Mouse (Mus musculus) lung, postnatal 14 days (tissue): ENCODE data around the gene Rhox1.
A peak's percentile ranks its signal among the peaks of the same experiment; 100 is the strongest.
"Not testable (repeated sequence)": the region's sequence is repeated elsewhere in the genome, so short reads cannot be mapped to it uniquely, and the experiment has no call there.

Source experiments
- DNase-seq: peaks from one replicate; pipeline ENCODE4 v3.0.0; 2021

Gene Rhox1

GRCm38 (mm10) chrX:37222158-37222557, at the start of gene Rhox1:
TSS of gene Rhox1 (minus strand) at chrX:37222258.
- DNase-seq = not testable (repeated sequence)

GRCm38 (mm10) chrX:37265038-37265437, 43.0 kb upstream of the Rhox1 start, which contains the start of gene Rhox4a:
TSS of gene Rhox4a (plus strand) at chrX:37265338.
- not testable (repeated sequence) for DNase-seq

- not testable (repeated sequence) for DNase-seq
These were observed 27.6 kb upstream of the Rhox1 start, which contains the start of gene Rhox3a for GRCm38 (mm10) chrX:37249619-37250018. TSS of gene Rhox3a (plus strand) at chrX:37249919.

DNA sequence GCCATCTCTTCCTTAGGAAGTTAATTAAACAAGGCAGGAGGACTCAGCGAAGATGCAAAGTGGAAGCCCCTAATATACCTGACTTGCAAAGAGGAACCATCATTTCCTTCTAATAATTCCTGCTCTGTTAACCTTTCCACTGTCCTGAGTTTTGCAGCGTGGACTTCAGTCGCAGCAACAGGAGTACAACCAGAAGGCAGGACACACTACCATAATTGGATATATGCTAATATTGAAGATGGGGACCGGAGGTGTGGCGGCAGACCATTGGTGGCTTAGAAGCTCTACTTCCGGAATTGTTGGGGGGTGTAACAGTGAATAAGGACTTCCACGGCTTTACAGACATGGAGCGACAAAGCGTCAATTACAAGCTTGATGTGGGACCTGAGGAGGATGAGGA, 22.6 kb upstream of the Rhox1 start, which contains the start of gene Rhox2a:
Gene Rhox2a (plus strand): TSS at position 301 of the 400 bp plus-strand sequence.
- not testable (repeated sequence) for DNase-seq

- no peak for DNase-seq
These were observed 11.1 kb downstream of the Rhox1 start, which contains the start of gene Gm9 for GRCm38 (mm10) chrX:37210941-37211340. TSS of gene Gm9 (minus strand) at chrX:37211041.

DNA sequence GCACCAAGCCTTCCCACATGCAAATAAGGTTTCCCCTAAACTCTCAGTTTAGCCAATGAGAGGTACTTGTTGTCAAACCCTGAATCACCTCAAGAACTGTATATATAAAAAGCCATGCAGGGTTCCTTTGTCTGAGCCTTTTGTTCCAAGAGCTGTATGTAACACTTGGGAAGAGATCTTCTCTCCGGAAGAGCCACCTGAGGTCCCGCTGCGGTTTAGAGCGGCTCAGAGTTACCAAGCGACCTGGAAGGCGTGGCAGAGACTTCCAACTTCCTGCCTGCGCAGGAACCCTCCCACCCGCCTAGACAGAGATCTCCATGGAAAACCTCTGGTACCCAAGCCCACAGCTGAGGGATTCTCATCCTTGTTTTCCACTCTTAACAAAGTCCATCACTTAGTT, 23.4 kb downstream of the Rhox1 start:
- DNase-seq = no peak

DNA sequence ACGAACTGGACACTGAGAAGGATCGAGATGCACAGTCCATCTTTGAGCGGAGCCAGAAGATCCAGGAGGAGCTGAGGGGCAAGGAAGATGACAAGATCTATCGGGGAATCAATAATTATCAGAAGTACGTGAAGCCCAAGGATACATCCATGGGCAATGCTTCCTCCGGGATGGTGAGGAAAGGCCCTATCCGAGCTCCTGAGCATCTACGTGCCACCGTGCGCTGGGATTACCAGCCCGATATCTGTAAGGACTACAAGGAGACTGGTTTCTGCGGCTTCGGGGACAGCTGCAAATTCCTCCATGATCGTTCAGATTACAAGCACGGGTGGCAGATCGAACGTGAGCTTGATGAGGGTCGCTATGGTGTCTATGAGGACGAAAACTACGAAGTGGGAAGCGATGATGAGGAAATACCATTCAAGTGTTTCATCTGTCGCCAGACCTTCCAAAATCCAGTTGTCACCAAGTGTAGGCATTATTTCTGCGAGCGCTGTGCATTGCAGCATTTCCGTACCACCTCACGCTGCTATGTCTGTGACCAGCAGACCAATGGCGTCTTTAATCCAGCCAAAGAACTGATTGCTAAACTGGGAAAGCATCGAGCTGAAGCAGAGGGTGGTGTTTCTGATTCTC, 30.2 kb downstream of the Rhox1 start:
- DNase-seq = no peak

DNA sequence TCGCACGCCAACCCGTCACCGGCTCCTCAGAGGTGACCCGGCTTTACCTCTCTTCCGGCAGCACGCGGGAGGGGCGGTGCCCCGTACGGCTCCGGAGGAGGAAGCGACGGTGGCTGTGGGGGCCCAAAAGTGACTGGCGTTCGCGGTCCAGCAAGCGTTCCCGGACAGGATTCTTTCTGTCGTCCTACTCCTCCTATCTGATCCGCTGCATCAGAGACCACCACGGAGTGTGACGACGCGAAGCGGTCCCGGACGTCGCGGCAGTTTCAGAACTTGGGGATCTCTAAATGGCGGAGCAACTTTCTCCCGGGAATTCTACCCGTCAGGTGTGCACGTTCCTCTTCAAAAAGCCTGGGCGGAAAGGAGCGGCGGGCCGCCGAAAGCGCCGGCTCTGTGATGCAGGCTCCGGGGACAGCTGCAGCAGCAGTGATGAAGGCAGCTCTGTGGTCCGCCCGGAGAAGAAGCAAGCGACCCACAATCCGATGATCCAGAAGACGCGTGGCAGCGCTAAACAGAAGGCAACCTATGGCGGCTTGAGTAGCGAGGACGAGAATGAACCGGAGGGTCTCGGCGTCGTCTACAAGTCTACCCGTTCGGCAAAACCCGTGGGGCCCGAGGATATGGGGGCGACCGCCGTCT, 30.8 kb downstream of the Rhox1 start, which contains the start of the genes Ndufa1 and Rnf113a1:
Gene Ndufa1 (minus strand): TSS at position 59 of the 639 bp plus-strand sequence.
Gene Rnf113a1 (plus strand): TSS at position 141 of the 639 bp plus-strand sequence.
- DNase-seq = peak; percentile 78

GRCm38 (mm10) chrX:37190755-37191104, 31.3 kb downstream of the Rhox1 start:
- DNase-seq = no peak

GRCm38 (mm10) chrX:37184401-37184800, 37.7 kb downstream of the Rhox1 start:
- DNase-seq = not testable (repeated sequence)

- no peak for DNase-seq
These were observed 53.3 kb downstream of the Rhox1 start, which contains the start of gene Akap14 for GRCm38 (mm10) chrX:37168742-37169141. TSS of gene Akap14 (minus strand) at chrX:37168842.

GRCm38 (mm10) chrX:37167085-37167484, 55.0 kb downstream of the Rhox1 start:
- DNase-seq = peak; percentile 43
